Mouse (Mus musculus) erythroblast, adult 5-6 weeks (primary cell): ENCODE measurements around the gene Tesk1. TPM values are rescaled to one million over a fixed set of nuclear protein-coding genes. Genes with fewer than 3 reads are reported as not detected.
A peak's percentile ranks its signal among the peaks of the same experiment; 100 is the strongest.

ENCODE experiments used
- ATAC-seq: replicated peaks from 2 replicates; pipeline ENCODE4 v1.8.0; 2016; ENCODE audit warnings: moderate number of reproducible peaks, mild to moderate bottlenecking, moderate TSS enrichment, inconsistent platforms; ENCODE audit not compliant: poor library complexity, low FRiP score, severe bottlenecking
- total RNA-seq, 2 experiments: library from RNA; stranded (forward) in 1 of 2; stranded (reverse) in 1 of 2; fragments of 150-400 nt in 1 of 2; fragments of 200-764, 138-1000 nt in 1 of 2; gene quantifications; 2 replicates each; pipeline versions ENCODE4 v1.2.3 to v1.2.4; 2015 to 2017; ENCODE audit warnings: low replicate concordance in 2 of 2

The Tesk1 gene
- total RNA-seq, 2 experiments from 2014 or later: 1.5 to 2.3 TPM

DNA sequence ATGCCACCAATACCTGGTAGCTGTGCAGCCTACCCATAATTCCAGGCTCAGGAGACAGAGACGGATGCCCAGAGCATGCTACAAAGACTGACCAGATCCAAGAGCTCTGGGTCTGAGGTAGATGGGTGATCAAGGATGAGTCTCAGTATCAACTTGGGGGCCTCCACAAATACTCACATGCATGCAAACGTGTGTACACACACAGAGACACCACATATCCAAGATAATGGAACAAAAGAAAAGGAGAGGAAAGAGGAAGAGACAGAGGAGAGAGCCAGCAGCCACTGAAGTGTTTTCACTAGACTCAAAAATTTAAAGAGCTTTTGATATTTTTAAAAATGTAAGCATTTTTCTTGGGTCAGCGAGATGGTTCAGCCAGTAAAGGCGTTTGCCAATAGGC is 23.3 kb upstream of the Tesk1 start:
- ATAC-seq: no peak

DNA sequence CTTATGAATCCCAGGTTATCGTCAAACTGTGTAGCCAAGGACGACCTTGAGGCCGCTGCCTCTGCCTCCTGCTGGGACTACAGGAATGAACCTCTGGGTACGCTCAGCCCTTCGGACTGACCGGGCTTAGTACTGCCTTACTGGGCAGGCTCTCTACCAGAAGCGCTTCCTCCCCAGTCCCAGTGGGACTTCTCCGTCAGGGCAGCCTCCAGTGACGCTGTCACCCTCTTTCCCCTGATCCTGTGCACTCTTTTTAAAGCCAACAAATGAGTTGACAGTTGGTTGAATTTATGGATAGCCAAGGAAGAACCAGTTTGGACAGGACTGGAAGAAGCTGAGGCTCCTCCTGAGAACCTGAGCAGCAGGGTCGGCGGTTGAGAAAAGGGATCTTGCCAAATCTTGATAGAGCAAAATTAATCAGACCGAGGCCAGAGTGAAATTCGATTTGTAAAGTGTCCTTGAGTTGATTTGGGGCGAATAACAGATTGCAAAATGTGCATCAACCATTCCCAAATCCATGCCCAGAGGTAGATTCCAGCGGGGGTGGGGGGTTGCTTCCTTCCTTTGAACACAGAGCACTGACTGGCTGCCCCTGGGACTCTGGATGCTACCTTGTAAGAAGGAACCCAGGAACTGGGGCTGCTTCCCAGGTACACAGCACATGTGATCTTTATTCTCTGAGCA is 22.6 kb upstream of the Tesk1 start:
- no peak for ATAC-seq

GRCm38 (mm10) chr4:43419801-43420281 is 21.9 kb upstream of the Tesk1 start:
- no peak for ATAC-seq

DNA sequence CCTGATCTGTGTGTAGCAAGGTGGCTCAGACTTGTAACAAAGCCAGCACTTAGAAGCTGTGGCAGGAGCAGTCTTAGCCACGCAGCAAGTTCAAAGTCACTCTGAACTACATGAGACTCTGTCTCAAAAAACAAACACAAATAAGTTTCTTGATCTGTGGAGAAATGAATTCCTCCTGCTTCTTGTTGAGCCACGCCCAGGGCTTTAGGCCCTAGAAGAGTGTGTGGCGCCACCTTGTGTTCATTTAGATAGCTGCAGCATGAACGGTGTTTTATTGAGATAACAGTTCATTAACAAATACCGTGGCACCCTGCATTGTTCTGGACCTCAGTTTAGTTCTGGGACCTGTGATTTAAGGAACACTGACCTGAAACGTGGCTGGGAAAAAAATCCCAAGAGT is 21.4 kb upstream of the Tesk1 start:
- ATAC-seq: peak; percentile 64; the same call in 1 of the 2 replicates

GRCm38 (mm10) chr4:43421632-43422240 is 20.0 kb upstream of the Tesk1 start:
- ATAC-seq: no peak

DNA sequence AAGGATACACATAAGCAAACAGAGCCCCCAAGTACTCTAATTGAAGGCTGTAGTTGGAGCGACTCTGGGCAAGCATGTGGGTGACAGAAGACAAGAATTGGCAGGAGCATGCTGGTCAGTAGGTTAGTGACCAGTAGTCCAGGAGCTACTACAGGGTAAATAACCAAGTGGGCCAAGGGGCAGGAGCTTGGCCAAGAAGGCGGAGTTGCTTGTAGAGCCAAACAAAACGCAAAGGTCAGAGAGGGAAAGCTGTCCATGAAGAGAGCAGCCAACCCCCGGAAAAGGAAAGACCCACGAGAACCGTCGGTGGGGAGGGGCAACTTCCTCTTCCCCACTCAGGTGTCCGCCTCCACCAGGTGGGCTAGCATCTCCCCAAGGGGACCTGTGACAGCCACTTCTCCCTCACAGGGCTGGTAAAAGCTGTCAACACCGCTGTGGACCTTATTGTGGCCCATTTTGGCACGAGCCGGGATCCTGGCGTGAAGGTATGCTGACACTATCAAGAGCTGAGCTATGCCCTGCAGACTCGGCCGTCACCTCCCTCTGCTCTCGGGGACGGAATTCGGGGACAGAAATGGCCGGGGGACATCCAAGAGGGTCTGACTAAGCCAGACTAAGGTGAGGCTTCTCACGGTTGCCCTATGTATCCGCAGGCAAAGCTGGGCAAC is 18.3 kb upstream of the Tesk1 start:
- ATAC-seq: no peak

GRCm38 (mm10) chr4:43424072-43424471 is 17.7 kb upstream of the Tesk1 start:
- ATAC-seq: no peak

- no peak for ATAC-seq
These were observed 16.5 kb upstream of the Tesk1 start for GRCm38 (mm10) chr4:43425197-43425596.

DNA sequence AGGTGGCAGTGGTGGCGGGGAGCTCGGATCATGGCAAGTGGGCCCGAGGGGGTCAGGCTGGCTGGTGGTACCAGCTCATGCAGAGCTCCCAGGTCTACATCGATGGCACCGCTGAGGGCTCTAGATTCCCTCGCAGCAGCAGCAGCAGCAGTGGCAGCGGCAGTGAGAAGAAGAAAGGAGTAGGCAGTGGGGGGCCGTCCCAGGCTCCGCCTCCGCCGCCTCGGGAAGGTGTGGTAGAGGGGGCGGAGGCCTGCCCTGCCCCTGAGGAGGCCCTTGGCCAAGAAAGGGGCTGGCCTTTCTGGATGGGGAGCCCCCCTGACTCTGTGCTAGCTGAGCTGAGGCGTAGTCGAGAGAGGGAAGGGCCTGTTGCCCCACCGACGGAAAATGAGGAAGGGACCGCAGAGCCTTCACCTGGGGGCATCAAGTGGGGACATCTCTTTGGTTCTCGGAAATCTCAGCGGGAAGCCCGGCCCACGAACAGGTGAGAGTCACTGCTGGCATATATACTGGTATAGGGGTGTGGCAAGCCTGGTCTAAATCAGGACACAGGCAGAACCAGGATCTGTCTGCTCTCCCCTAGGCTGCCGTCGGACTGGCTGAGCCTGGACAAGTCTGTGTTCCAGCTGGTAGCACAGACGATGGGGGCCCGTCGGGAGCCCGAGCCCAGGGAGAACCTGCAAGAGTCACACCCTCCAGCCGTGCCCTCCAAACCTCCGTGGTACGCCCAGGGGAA is 15.9 kb upstream of the Tesk1 start:
- ATAC-seq: no peak

DNA sequence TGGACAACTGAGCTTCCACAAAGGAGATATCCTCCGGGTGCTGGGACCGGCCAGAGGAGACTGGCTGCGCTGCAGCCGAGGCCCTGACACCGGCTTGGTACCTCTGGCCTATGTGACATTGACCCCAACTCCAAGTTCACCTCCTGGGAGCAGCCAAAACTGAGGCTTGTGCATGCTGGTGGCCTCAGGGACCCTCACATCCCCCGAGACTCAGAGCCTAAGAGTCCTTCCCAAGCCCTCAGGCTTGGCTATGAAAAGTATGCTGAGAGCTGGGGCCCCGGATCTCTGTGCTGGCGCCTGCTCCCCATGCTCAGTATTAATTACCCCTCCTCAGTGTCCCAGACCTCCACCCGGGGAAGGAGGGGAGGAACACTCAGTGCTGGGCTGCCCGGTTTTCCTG is 15.3 kb upstream of the Tesk1 start:
- 0 out of 2 replicates have a peak, but pooled peaks have one; percentile 29 for ATAC-seq

GRCm38 (mm10) chr4:43427501-43428179 is 14.1 kb upstream of the Tesk1 start:
- no peak for ATAC-seq

- no peak for ATAC-seq
These were observed 13.4 kb upstream of the Tesk1 start for GRCm38 (mm10) chr4:43428180-43428861.

- no peak for ATAC-seq
These were observed 12.8 kb upstream of the Tesk1 start, which contains the start of gene Fam166b for GRCm38 (mm10) chr4:43428946-43429345. Gene Fam166b, minus strand, starts transcription at chr4:43429134.

DNA sequence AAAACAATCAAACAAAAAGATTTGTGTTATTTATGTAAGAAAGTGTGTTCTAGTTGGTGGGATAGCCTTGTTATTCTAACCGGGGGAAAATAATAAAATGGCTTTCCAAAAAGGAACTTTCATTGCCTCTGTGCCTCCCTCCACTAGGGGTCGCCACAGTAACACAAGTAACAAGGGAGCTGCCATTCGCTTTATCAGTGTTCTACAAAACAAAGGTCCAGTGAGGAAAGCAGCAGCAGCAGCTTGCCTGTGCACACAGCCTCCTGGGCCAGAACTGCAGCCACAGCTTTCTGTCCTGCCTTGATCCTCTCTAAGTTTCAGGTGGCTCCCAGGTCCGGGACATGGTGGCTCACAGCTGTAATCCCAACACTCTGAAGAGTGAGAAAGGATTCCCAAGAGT is 10.0 kb upstream of the Tesk1 start:
- ATAC-seq: peak; percentile 59; the same call in 1 of the 2 replicates

GRCm38 (mm10) chr4:43432832-43433231 is 8.9 kb upstream of the Tesk1 start:
- ATAC-seq: no peak

DNA sequence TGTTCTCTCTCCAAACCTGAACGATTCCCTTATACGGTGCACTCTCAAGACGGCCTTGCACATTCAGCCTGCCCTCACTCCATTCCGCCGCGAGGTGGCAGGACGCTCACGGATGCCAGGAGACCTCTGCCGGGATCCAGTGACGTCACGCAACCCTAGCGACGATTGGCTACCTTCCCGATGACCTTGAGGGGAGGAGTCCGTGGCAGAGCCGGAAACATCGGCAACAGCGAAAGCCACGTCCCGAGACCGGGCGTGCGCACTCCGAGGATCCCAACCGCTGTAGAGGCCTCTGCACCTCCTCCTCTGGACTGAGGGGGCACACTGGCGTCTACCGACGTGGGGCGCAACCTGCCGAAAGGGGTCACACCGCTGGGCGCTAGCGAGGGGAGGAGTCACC is 305 bp downstream of the Tesk1 start:
- ATAC-seq: peak; percentile 97

DNA sequence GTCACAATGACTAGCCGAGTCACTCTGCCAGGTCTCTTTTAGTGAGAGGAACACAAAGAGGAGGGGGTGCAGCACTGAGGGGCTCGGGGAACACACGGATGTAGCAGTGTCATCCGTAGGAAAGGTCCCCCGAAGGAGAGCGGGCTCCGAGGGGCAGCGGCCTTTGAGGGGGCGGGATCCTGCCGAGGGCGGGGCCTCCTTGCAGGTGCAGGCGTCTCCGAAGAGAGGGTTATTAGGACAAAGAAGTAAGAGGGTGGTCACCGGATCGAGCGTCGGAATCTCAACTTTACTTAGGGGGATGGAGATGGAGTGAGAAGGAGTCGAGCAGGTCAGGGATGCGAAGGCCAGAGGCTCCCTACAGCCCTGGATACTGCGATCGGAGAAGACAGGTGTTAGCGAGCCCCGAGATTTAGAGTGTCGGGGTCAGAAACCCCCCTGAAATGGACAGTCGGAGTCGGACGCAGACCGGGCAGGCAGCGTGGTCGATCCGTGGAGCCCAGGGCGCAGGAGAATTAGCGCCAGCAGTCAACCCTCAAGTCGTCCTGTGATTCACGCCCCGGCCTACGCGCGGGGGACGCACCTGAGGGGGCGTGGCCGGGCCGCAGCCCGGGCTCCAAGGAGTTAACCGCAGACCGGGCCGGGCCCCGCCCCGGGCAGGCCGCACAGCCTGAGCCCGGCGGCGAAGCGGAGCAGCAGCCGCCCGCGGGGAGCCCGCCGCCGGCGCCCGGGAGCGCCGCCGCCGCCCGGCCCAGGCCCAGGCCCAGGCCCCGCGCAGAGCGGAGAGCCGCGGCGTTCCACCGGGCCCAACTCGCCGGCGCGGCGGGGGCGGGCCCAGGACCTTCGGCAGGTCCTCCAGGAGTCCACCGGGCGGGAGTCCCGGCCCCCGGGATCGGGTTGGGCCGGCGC is 970 bp downstream of the Tesk1 start:
- peak; percentile 38 for ATAC-seq

GRCm38 (mm10) chr4:43443511-43443910 is 1.8 kb downstream of the Tesk1 start:
- ATAC-seq: no peak
